15 mouse cellular contexts compared by ENCODE assay signal in the genomic region with DNA sequence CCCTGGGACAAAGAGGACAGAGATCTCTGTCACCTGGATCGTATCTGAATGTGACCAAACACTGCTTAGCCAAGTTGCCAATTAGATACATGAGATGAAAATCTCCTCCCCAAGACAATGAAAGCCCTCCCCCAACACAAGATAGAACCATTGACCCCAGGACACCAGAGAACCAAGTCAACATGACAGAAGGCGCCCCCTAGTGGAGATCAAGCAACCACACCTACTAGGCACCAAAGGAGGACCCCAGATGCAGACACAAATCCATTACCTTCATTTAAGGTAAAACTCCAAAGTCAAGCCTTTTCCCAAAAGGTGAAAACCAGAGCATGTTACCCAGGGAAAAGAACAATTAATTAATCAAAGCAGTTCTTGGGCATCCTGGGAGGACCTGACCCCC. TPM values are rescaled to one million over a fixed set of nuclear protein-coding genes. Genes with fewer than 3 reads are reported as not detected.
DNase-seq lines count a peak whose midpoint lies in the region; ATAC-seq and TF ChIP-seq lines count a peak whose summit lies in the region.
"Had no signal": no experiment of that assay in that cellular context is flagged by ENCODE, and none has a peak within 500 bp of the region (broad histone marks: within the 10 kb centered on the region; RNA-seq: fewer than 3 reads in every experiment).

No protein-coding gene starts in this region.

- no peaks in the 10 kb centered on the region for H3K79me2 ChIP-seq in MEL (ENCODE audit: control insufficient read depth, insufficient read depth, low read length, poor library complexity)

- no peaks in the 10 kb centered on the region for H3K4me1 ChIP-seq in cerebellum, adult 2 months (ENCODE audit: control insufficient read depth, insufficient read depth, low read length)
- H3K4me1 ChIP-seq in lung, adult 2 months (ENCODE audit: control insufficient read depth, insufficient read depth, low read length), result no peaks in the 10 kb centered on the region
- no peaks in the 10 kb centered on the region for H3K4me1 ChIP-seq in MEL (ENCODE audit: control insufficient read depth in 1 of 2, insufficient read depth in 2 of 2, low read length in 2 of 2)
- peaks cover 5% of the 10 kb centered on the region; the same call in 1 of the 2 replicates for H3K4me1 ChIP-seq in midbrain, embryonic 11.5 days (ENCODE audit: control insufficient read depth, insufficient read depth, low read length)

- TF ChIP-seq RAD21 in MEL (IDR thresholded peaks at IDR 0.05; ENCODE audit: low read depth, low read length), result peak; percentile 23

- DNase-seq in cerebellum, adult 2 months, result no peak
- DNase-seq in cerebellum, adult 8-10 months, result no peak
- no peak for DNase-seq in lung, adult 2 months
- no peak for DNase-seq in lung, postnatal 14 days
- DNase-seq in MEL (ENCODE audit: low read depth, low spot score), result peak; percentile 49
- DNase-seq in induced T-regulatory cell, adult 2 months (ENCODE audit: low read depth), result peak; percentile 65
- no peak for DNase-seq in cerebellum, postnatal 4 days (ENCODE audit: low spot score in 2 of 2)
- DNase-seq in midbrain, embryonic 11.5 days (ENCODE audit: low spot score, missing footprints), result no peak
- DNase-seq: cerebellum, postnatal 10 days; gastrocnemius, postnatal 14 days; kidney, adult 18-20 months; layer of hippocampus, postnatal 36 days; liver, embryonic 13.5 days had no signal

- no peak overlapping the region for H3K4me3 ChIP-seq in cerebellum, adult 2 months (replicated peaks; ENCODE audit: insufficient read depth, low read depth, low read length)
- H3K4me3 ChIP-seq in lung, adult 2 months (replicated peaks; ENCODE audit: extremely low read depth, low read depth, low read length), result no peak overlapping the region
- no peak overlapping the region for H3K4me3 ChIP-seq in MEL (ENCODE audit: control insufficient read depth in 1 of 2, insufficient read depth in 1 of 2, low read depth in 2 of 2, low read length in 2 of 2)
- no peak overlapping the region for H3K4me3 ChIP-seq in midbrain, embryonic 11.5 days (ENCODE audit: low read depth, low read length)
- H3K4me3 ChIP-seq: erythroblast, embryonic 14.5 days; liver, embryonic 13.5 days; neural tube, embryonic 13.5 days had no signal

- no peak overlapping the region for H3K9ac ChIP-seq in MEL (ENCODE audit: control insufficient read depth, low read depth, low read length, poor library complexity, severe bottlenecking)
- H3K9ac ChIP-seq in midbrain, embryonic 11.5 days (ENCODE audit: low read length), result no peak overlapping the region
- H3K9ac ChIP-seq: liver, embryonic 13.5 days; neural tube, embryonic 13.5 days had no signal

- no peak for TF ChIP-seq POLR2A in cerebellum, adult 2 months (IDR thresholded peaks at IDR 0.05; ENCODE audit: borderline replicate concordance, insufficient read depth, low read length)
- no peak for TF ChIP-seq POLR2A in lung, adult 2 months (IDR thresholded peaks at IDR 0.05; ENCODE audit: borderline replicate concordance, extremely low read depth, low read depth, low read length)
- TF ChIP-seq POLR2A in MEL (IDR thresholded peaks at IDR 0.05; ENCODE audit: control insufficient read depth in 1 of 2, insufficient read depth in 1 of 2, low read depth in 1 of 2, low read length in 2 of 2, poor library complexity in 1 of 2), result no peak

- peak; percentile 54; the same call in 1 of the 2 replicates for TF ChIP-seq CTCF in cerebellum, adult 2 months (IDR thresholded peaks at IDR 0.05; ENCODE audit: borderline replicate concordance, insufficient read depth, low read depth, low read length)
- TF ChIP-seq CTCF in lung, adult 2 months (IDR thresholded peaks at IDR 0.05; ENCODE audit: insufficient read depth, low read length), result peak; percentile 30; the same call in 1 of the 2 replicates
- peak; percentile 63 to 78 (median 64) for TF ChIP-seq CTCF in MEL (IDR thresholded peaks at IDR 0.05 in 2 of 3, conservative IDR thresholded peaks at IDR 0.05 in 1 of 3; ENCODE audit: control insufficient read depth in 1 of 3, insufficient read depth in 1 of 3, low read depth in 2 of 3, low read length in 3 of 3, poor library complexity in 1 of 3, severe bottlenecking in 1 of 3)

- H3K27me3 ChIP-seq in cerebellum, adult 2 months (ENCODE audit: control insufficient read depth, insufficient read depth, low read length), result no peaks in the 10 kb centered on the region
- H3K27me3 ChIP-seq in MEL (ENCODE audit: control insufficient read depth in 1 of 2, insufficient read depth in 2 of 2, low read length in 2 of 2), result no peaks in the 10 kb centered on the region
- peaks cover 29% of the 10 kb centered on the region for H3K27me3 ChIP-seq in midbrain, embryonic 11.5 days (ENCODE audit: control insufficient read depth, insufficient read depth, low read length)

- no peak overlapping the region for H3K4me2 ChIP-seq in midbrain, embryonic 11.5 days
- H3K4me2 ChIP-seq: liver, embryonic 13.5 days; neural tube, embryonic 13.5 days had no signal

- no peak overlapping the region for H3K27ac ChIP-seq in cerebellum, adult 2 months (ENCODE audit: insufficient read depth, low read length)
- no peak overlapping the region for H3K27ac ChIP-seq in MEL (ENCODE audit: control insufficient read depth, low read depth, low read length)
- no peak overlapping the region for H3K27ac ChIP-seq in midbrain, embryonic 11.5 days (ENCODE audit: low read depth, low read length)
- H3K27ac ChIP-seq: liver, embryonic 13.5 days; neural tube, embryonic 13.5 days had no signal

- no peaks in the 10 kb centered on the region for H3K9me3 ChIP-seq in MEL (replicated peaks; ENCODE audit: insufficient read depth, low read length)
- no peaks in the 10 kb centered on the region for H3K9me3 ChIP-seq in midbrain, embryonic 11.5 days (ENCODE audit: control insufficient read depth, low read length)
- H3K9me3 ChIP-seq: liver, embryonic 13.5 days; neural tube, embryonic 13.5 days had no signal

- WGBS in cerebellum, adult 2 months, result 54% methylated on average over 2 of the region's 2 CpGs
- WGBS in lung, adult 2 months, result 51% methylated on average over 2 of the region's 2 CpGs
- WGBS in midbrain, embryonic 11.5 days, result 46% methylated on average over 2 of the region's 2 CpGs

- no peaks in the 10 kb centered on the region for H3K36me3 ChIP-seq in MEL (ENCODE audit: control insufficient read depth in 1 of 2, insufficient read depth in 2 of 2, low read length in 2 of 2)
- H3K36me3 ChIP-seq in midbrain, embryonic 11.5 days (ENCODE audit: control insufficient read depth, insufficient read depth, low read length), result no peaks in the 10 kb centered on the region
- H3K36me3 ChIP-seq: liver, embryonic 13.5 days; neural tube, embryonic 13.5 days had no signal

- no peak for TF ChIP-seq EP300 in MEL (IDR thresholded peaks at IDR 0.05; ENCODE audit: low read depth in 1 of 2, low read length in 2 of 2)

- ATAC-seq in midbrain, embryonic 11.5 days (ENCODE audit: low FRiP score), result no peak

TF ChIP-seq in MEL, 35 proteins besides CTCF, POLR2A, EP300 and RAD21:
- no peak for TF ChIP-seq USF1 (IDR thresholded peaks at IDR 0.05; ENCODE audit: low read depth, low read length)
- peak; percentile 37 for TF ChIP-seq SMC3 (IDR thresholded peaks at IDR 0.05; ENCODE audit: low read depth, low read length)

RNA-seq across cellular contexts. Expression of gene Prkcz, which starts 3.6 kb away (rescaled TPM):
- 245 and 253 TPM in 2 replicates for polyA plus RNA-seq in cerebellum, adult 2 months (2012; rRNA removed)
- 33.1 and 38.1 TPM in 2 replicates for polyA plus RNA-seq in lung, adult 2 months (2012; rRNA removed)
- total RNA-seq in MEL (2012; rRNA removed), result 0.12 TPM in 1 of 2 replicates, not detected in the other
- under 1 TPM in 1 of 2 experiments, not detected in 1; 0.92 TPM for polyA plus RNA-seq in MEL (2012; ENCODE audit: insufficient read depth in 1 of 2, insufficient read length in 2 of 2, low read depth in 1 of 2, low replicate concordance in 2 of 2, missing spikeins in 1 of 2)
- 17.6 and 18.3 TPM in 2 replicates for polyA plus RNA-seq in midbrain, embryonic 11.5 days (2014; fragmentation: Nextera tagmentation; extraction: Ambion mirVana)

RNA-seq across cellular contexts. Expression of gene Gabrd, which starts 40.3 kb away (rescaled TPM):
- polyA plus RNA-seq in cerebellum, adult 2 months (2012; rRNA removed), result 243 and 290 TPM in 2 replicates
- 0.52 and 1.4 TPM in 2 replicates for polyA plus RNA-seq in lung, adult 2 months (2012; rRNA removed)
- 0.42 and 0.50 TPM in 2 replicates for total RNA-seq in MEL (2012; rRNA removed)
- 1 to 10 TPM in 1 of 2 experiments, not detected in 1; 1.1 TPM for polyA plus RNA-seq in MEL (2012; ENCODE audit: insufficient read depth in 1 of 2, insufficient read length in 2 of 2, low read depth in 1 of 2, low replicate concordance in 2 of 2, missing spikeins in 1 of 2)
- not detected in 2 replicates for polyA plus RNA-seq in midbrain, embryonic 11.5 days (2014; fragmentation: Nextera tagmentation; extraction: Ambion mirVana)
- polyA plus RNA-seq: erythroblast, embryonic 14.5 days; liver, embryonic 13.5 days had no signal

RNA-seq across cellular contexts. Expression of gene Cfap74, which starts 51.4 kb away (rescaled TPM):
- polyA plus RNA-seq in cerebellum, adult 2 months (2012; rRNA removed), result 18.7 and 22.0 TPM in 2 replicates
- 7.4 and 10.1 TPM in 2 replicates for polyA plus RNA-seq in lung, adult 2 months (2012; rRNA removed)
- total RNA-seq in MEL (2012; rRNA removed), result 0.33 and 0.39 TPM in 2 replicates
- 1 to 10 TPM in 1 of 2 experiments, not detected in 1; 1.0 TPM for polyA plus RNA-seq in MEL (2012; ENCODE audit: insufficient read depth in 1 of 2, insufficient read length in 2 of 2, low read depth in 1 of 2, low replicate concordance in 2 of 2, missing spikeins in 1 of 2)
- polyA plus RNA-seq in midbrain, embryonic 11.5 days (2014; fragmentation: Nextera tagmentation; extraction: Ambion mirVana), result 6.3 and 6.5 TPM in 2 replicates
- polyA plus RNA-seq: erythroblast, embryonic 14.5 days had no signal

Comparison
In these comparisons a context has a peak if more than half of its experiments do, and no peak if none do; other contexts are left out.
1. DNase-seq: peak in MEL (single experiment) and induced T-regulatory cell, adult 2 months (single experiment); none in cerebellum, adult 2 months (0 of 2), cerebellum, adult 8-10 months (single experiment), lung, adult 2 months (single experiment), lung, postnatal 14 days (single experiment), cerebellum, postnatal 4 days (0 of 2) and midbrain, embryonic 11.5 days (single experiment).
2. RNA of gene Gabrd, which starts 40.3 kb away (polyA plus RNA-seq): 243 to 290 TPM in cerebellum, adult 2 months; 0.52 to 1.4 TPM in lung, adult 2 months, 1.1 TPM in MEL and not detected in midbrain, embryonic 11.5 days; every median in the first group is over 100 times any median in the second.
3. Peak in every context shown above with its lines, with median percentiles within 50 percentile points of each other: CTCF ChIP-seq.